Mouse (Mus musculus): Measurements from ENCODE around the gene Morn3. TPM values are rescaled to one million over a fixed set of nuclear protein-coding genes. Genes with fewer than 3 reads are reported as not detected.

Gene Morn3
- total RNA-seq, 2 experiments from 2014 or later = not detected

- DNase-seq = no peak
- intact Hi-C loops (cut with DNase I; ENCODE audit: low total_unique reads) = no loop called here
Measured at GRCm38 (mm10) chr5:123000901-123001300, 45.9 kb downstream of the Morn3 start.

GRCm38 (mm10) chr5:122997205-122998204 lies 49.3 kb downstream of the Morn3 start:
- DNase-seq = peak; percentile 26
- intact Hi-C loops (cut with DNase I; ENCODE audit: low total_unique reads) = no loop called here

- no peak for DNase-seq
- intact Hi-C loops (cut with DNase I; ENCODE audit: low total_unique reads) = no loop called here
Measured at GRCm38 (mm10) chr5:122994910-122995309, 51.9 kb downstream of the Morn3 start.

- intact Hi-C loops (cut with DNase I; ENCODE audit: low total_unique reads) = no loop called here
- DNase-seq = peak; percentile 91
Measured at GRCm38 (mm10) chr5:122994303-122994846, 52.4 kb downstream of the Morn3 start.

DNA sequence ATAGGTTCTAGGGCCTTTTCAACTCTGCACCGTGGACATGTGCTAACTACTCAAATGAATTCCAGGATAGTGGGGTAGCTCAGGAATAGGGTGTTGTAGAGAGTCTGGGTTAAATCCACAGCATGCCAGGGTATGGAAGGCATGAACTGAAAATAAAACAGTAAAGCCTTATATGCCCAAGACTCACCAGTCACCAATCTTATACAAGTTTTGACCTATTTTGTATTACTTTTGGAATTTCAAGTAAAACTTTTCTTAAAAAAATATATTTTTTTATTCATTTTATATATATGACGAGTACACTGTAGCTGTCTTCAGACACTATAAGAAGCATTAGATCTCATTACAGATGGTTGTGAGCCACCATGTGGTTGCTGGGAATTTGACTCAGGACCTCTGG lies 53.0 kb downstream of the Morn3 start:
- intact Hi-C loops (cut with DNase I; ENCODE audit: low total_unique reads) = no loop called here
- no peak for DNase-seq

DNA sequence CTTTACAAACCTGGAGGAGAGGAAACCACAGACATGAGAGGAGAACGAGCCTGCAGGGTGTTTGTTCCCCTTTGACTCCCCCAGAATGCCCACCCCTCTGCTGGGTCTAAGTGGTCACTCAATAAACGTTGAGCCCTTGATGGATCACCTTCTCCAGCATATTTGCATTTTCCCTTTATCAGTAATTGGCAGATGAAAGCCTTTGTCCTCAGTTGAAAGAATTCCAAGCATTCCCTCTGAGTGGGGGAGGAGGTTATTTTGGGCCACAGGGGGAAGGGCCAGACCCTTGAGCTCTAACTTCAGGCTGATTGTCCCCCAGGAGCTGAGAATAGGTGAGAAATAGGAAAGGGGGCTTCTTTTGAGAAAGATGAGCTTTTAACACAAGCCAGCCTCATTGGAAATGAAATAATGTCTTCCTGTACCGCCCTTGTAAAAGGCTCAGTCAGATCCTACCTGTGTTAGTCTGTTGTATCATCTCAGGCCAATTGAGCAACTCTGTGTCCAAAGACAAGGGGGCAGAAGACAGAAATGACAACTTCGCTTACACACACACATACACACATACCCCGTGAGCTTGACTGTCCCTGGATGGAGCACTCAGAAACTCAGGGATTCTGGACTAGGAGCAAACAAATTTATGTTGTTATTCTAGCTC lies 55.3 kb downstream of the Morn3 start:
- no peak for DNase-seq

DNA sequence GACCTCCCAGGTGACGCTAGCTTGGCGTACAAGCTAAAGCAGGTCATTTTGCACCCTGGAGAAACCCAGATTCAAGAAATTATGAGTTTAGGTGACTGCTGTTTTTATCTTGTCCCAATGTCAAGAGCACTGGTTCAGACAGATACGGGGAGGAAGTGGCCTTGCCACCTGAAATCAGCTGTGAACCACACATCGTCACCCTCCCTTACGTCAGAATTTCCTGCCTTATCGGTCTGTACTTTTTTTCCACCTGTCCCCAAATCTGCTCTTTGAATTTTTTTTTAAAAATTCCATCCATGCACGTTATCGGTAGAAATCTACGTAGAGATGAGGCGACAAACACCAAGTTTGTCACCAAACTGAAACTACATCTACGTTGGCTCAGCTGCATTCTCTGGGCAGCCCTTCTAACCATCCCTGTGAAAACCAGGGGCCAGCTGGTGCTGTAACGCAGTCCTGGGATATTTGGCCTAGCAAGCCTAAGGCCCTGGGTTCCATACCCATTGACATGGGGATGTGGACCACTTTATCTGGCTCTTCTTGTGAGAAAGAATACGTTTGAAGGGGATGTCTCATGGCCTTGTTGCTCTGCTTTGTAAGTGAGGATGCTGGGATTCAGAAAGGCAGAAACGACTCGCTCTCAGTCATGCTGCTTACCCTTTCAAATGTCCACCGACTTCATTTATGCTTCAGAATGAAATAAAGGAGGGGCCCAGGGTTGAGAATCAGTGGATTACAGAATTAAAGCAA lies 56.2 kb downstream of the Morn3 start:
- intact Hi-C loops (cut with DNase I; ENCODE audit: low total_unique reads) = no loop called here
- DNase-seq = no peak

More for the DNA sequence above, 55.3 kb downstream of the Morn3 start:
- intact Hi-C loops (cut with DNase I; ENCODE audit: low total_unique reads) = no loop called here

DNA sequence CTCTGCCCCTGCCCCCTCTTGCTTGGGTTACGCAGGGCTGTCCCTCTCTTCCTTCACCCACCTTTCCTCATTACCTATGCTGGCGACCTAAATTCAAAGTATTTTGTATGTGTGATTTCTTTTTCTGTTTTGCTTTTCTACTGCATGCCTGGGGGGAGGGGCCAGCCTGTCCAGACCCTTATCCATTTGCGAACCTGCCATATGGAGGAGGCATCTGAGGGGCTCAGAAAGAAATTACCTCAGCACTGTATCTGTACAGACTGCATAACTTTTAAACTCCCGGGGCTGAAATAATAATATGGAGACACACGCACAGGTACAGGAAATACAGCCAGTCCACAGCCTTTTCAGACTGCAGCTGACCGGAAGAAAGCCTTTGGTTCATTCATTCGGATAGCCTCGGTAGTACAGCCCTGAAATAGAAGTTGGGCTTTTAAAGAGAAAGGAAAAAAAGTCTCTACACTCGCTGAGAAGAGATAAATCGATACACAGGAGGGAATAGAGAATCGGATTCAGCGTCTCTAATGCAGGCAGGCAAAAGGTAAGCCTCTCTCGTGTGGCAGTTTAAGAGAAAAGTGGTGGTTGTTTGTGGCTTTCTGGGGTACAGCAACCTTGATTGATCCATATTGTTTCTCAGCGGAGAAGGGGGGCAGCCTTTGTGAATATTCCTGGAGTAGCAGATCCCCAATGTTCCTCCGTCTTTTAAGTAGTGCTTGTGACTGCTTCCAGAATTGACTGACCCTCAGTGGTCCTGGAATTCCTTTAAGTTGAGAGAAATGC lies 57.1 kb downstream of the Morn3 start, which contains the start of gene Kdm2b:
Gene Kdm2b (minus strand): TSS at position 273 of the 780 bp plus-strand sequence.
- no peak for DNase-seq
- intact Hi-C loops (cut with DNase I; ENCODE audit: low total_unique reads) = no loop called here

GRCm38 (mm10) chr5:122989001-122989525 lies 57.8 kb downstream of the Morn3 start:
- intact Hi-C loops (cut with DNase I; ENCODE audit: low total_unique reads) = no loop called here
- peak; percentile 84 for DNase-seq

DNA sequence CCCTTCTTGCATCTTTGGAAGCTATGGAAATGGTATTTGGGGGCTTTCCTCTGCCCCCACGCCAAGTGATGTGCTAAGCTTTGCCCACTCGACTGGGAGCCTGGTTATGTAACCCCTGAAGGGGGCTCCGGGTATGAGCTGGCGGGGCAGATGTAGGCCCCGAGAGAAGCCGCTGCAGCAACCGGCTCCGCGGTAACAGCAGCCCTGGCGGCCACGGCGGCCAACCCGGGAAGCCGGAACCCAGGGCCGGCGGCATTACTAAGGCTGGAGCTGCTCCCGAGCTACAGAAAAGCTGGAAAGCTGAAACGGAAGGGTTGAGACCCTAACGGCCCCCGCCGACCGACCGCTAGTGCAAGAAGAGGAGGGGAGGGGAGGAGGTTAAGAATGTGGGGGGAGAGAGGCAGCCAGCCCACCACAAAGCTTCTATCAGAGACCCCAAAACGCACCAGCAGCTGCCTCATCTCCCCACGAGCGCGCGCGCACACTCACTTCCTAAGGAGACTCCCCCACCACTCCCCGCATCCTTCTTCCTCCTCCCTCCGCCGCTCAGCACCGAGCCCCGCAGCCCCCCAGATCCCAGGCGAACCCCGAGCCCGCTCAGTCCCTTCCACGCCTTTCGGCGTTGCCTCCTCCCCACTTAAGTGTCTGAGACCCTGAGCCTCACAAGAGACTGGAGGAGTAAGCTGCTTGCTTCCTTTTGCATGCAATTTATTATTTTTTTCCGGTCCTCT lies 58.6 kb downstream of the Morn3 start:
- intact Hi-C loops (cut with DNase I; ENCODE audit: low total_unique reads) = no loop called here
- DNase-seq = peak; percentile 45

GRCm38 (mm10) chr5:122987211-122988020 lies 59.4 kb downstream of the Morn3 start:
- peak; percentile 52 for DNase-seq
- intact Hi-C loops (cut with DNase I; ENCODE audit: low total_unique reads) = no loop called here

DNA sequence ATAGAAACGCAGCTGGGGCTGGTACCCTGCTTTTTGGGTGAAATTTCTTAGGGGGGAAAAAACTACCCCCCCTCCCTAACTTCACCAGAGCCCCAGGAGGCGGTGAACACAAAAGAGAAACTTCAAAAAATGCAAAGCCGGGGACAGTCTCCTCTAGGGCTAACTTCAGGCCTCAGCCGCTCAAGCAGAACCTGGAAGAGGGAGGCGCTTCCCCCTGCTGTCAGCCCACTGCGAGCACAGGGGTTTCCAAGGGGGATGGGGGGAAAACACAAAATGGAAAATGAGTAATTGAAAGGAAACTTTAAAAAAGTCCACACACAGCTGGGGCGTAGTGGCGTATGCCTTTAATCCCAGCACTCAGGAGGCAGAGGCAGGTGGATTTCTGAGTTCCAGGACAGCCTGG lies 60.7 kb downstream of the Morn3 start:
- DNase-seq = no peak
- intact Hi-C loops (cut with DNase I; ENCODE audit: low total_unique reads) = no loop called here

Other genes with a start within 250 kb of the Morn3 start
- gene Anapc5, start 225.7 kb downstream of the Morn3 start, total RNA-seq (2021) = 100 to 1,000 TPM; 140 to 150 TPM
- gene Rnf34, start 197.0 kb downstream of the Morn3 start, total RNA-seq (2021) = 10 to 100 TPM; 14.9 to 17.6 TPM
- gene Kdm2b, start 57.2 kb downstream of the Morn3 start, total RNA-seq (2021) = 10 to 100 TPM; 13.4 to 14.4 TPM
- gene Orai1, start 31.9 kb downstream of the Morn3 start, total RNA-seq (2021) = 10 to 100 TPM; 39.5 to 47.6 TPM
- gene Tmem120b, start 21.4 kb upstream of the Morn3 start, total RNA-seq (2021) = 10 to 100 TPM; 11.9 TPM
- gene Rhof, start 85.7 kb upstream of the Morn3 start, total RNA-seq (2021) = under 1 TPM; 0.27 to 0.51 TPM
- 10 to 100 TPM; 10.5 to 11.2 TPM for gene Setd1b, start 95.2 kb upstream of the Morn3 start, total RNA-seq (2021)
- 10 to 100 TPM; 19.2 to 19.5 TPM for gene Psmd9, start 122.4 kb upstream of the Morn3 start, total RNA-seq (2021)
- not detected for gene Hpd, start 135.7 kb upstream of the Morn3 start, total RNA-seq (2021)
- gene Wdr66, start 205.1 kb upstream of the Morn3 start, total RNA-seq (2021) = 1 to 10 TPM; 2.0 to 2.2 TPM

Data from gastrocnemius, postnatal 14 days (tissue).